Comparison of ENCODE assay signal across 7 mouse cellular contexts in the genomic region with DNA sequence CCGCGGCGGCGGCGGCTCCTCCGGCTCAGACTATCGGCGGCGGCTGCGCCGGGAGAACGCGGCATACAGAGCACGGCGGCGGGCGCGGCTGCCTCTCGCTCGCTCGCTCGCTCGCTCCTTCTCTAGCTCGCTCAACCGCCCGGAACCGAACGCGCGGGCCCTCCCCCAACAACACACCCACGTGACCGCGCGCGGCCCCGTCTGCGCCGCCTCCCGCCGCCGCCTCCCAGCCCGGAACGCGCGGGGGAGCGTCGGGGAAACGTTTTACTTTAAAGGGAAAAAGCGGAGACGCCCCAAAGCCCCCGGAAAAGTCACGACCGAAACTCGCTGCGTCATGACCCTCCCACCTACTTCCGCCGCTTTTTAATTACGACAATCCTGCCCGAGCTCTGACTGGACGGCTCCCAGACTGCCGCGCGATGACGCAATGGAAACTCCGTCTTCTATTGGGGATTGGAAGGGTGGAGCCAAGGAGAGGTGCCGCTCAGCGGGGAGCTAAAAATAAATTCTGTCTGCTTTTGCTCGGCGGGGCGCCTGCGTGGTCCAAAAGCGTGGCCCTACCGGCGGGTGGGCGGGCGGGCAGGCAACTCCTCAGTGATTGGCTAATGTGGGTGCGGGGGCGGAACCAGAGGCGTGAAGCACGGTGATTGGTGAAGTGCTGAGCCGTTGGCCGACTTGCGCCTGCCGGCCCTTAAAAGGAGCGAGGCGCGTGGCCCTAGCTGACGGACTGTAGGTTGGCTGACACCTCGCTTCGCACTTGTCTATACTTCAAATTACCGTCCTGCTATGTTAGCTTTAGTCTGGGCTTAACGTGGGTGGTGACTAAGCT. TPM values are rescaled to one million over a fixed set of nuclear protein-coding genes. Genes with fewer than 3 reads are reported as not detected.
DNase-seq lines count a peak whose midpoint lies in the region; ATAC-seq lines count a peak whose summit lies in the region.

A gene (minus strand): TSS at position 351 of the 829 bp plus-strand sequence.

- WGBS in intestine, embryonic 16.5 days, result under 1% methylated on average over 89 of the region's 92 CpGs
- WGBS in midbrain, embryonic 11.5 days, result under 1% methylated on average over 92 of the region's 92 CpGs

- H3K27ac ChIP-seq in intestine, embryonic 16.5 days (ENCODE audit: low read length), result peak within 1 kb of the TSS; percentile 100
- peak within 1 kb of the TSS; percentile 98 for H3K27ac ChIP-seq in midbrain, embryonic 11.5 days (ENCODE audit: low read depth, low read length)

- no peaks in the 10 kb centered on the region for H3K9me3 ChIP-seq in intestine, embryonic 16.5 days (ENCODE audit: control insufficient read depth, low read length)
- H3K9me3 ChIP-seq in midbrain, embryonic 11.5 days (ENCODE audit: control insufficient read depth, low read length), result no peaks in the 10 kb centered on the region

- peak; percentile 98 for ATAC-seq in intestine, embryonic 16.5 days
- ATAC-seq in midbrain, embryonic 11.5 days (ENCODE audit: low FRiP score), result peak; percentile 98

- H3K9ac ChIP-seq in intestine, embryonic 16.5 days (ENCODE audit: low read depth, low read length), result peak within 1 kb of the TSS; percentile 98
- peak within 1 kb of the TSS; percentile 94 for H3K9ac ChIP-seq in midbrain, embryonic 11.5 days (ENCODE audit: low read length)

- DNase-seq in adrenal gland, adult 8-10 months, result peak; percentile 99
- peak; percentile 98 for DNase-seq in embryo, embryonic 9.5 days (ENCODE audit: extremely low spot score)
- DNase-seq in gastrocnemius, postnatal 4 days (ENCODE audit: low spot score in 2 of 2), result peak; percentile 94 to 98
- peak; percentile 98 to 99 for DNase-seq in left cerebral cortex, postnatal 36 days (ENCODE audit: low spot score in 2 of 2)
- DNase-seq in midbrain, embryonic 11.5 days (ENCODE audit: low spot score, missing footprints), result peak; percentile 99
- peak; percentile 100 for DNase-seq in skeletal muscle tissue, adult 2 months (ENCODE audit: low read depth, low spot score)

- peaks cover 29% of the 10 kb centered on the region for H3K4me1 ChIP-seq in intestine, embryonic 16.5 days (ENCODE audit: control insufficient read depth, insufficient read depth, low read length)
- H3K4me1 ChIP-seq in midbrain, embryonic 11.5 days (ENCODE audit: control insufficient read depth, insufficient read depth, low read length), result peaks cover 16% of the 10 kb centered on the region

- peak within 1 kb of the TSS; percentile 94 for H3K4me2 ChIP-seq in intestine, embryonic 16.5 days (ENCODE audit: low read depth, low read length)
- H3K4me2 ChIP-seq in midbrain, embryonic 11.5 days, result peak within 1 kb of the TSS; percentile 91

- no peaks in the 10 kb centered on the region for H3K27me3 ChIP-seq in intestine, embryonic 16.5 days (replicated peaks; ENCODE audit: control insufficient read depth, insufficient read depth, low read length)
- H3K27me3 ChIP-seq in midbrain, embryonic 11.5 days (ENCODE audit: control insufficient read depth, insufficient read depth, low read length), result no peaks in the 10 kb centered on the region

- H3K36me3 ChIP-seq in intestine, embryonic 16.5 days (ENCODE audit: control insufficient read depth, insufficient read depth, low read length), result no peaks in the 10 kb centered on the region
- H3K36me3 ChIP-seq in midbrain, embryonic 11.5 days (ENCODE audit: control insufficient read depth, insufficient read depth, low read length), result no peaks in the 10 kb centered on the region

- H3K4me3 ChIP-seq in intestine, embryonic 16.5 days (ENCODE audit: low read length), result peak within 1 kb of the TSS; percentile 95
- H3K4me3 ChIP-seq in midbrain, embryonic 11.5 days (ENCODE audit: low read depth, low read length), result peak within 1 kb of the TSS; percentile 94

- intact Hi-C loops in left cerebral cortex, postnatal 36 days (cut with DNase I), result loop anchor here (1.0 to 5.0 kb wide), 4 partner anchors 60 to 157 kb away; a partner anchor contains a TSS

RNA-seq across cellular contexts. Expression of the gene that starts here (rescaled TPM):
- 10 to 100 TPM; 72.1 to 80.4 (median 78.2) TPM for total RNA-seq in adrenal gland, adult 8-10 months (2022)
- 10 to 100 TPM; 66.3 to 70.2 TPM for total RNA-seq in gastrocnemius, postnatal 4 days (2021)
- 188 and 199 TPM in 2 replicates for polyA plus RNA-seq in intestine, embryonic 16.5 days (2015; fragmentation: Nextera tagmentation; extraction: Ambion mirVana)
- 100 to 1,000 TPM; 119 to 120 TPM for total RNA-seq in left cerebral cortex, postnatal 36 days (2021)
- 207 and 224 TPM in 2 replicates for polyA plus RNA-seq in midbrain, embryonic 11.5 days (2014; fragmentation: Nextera tagmentation; extraction: Ambion mirVana)

Comparison
In these comparisons a context has a peak if more than half of its experiments do, and no peak if none do; other contexts are left out.
1. Peak in every context shown above with its lines: DNase-seq, ATAC-seq, H3K4me3 ChIP-seq and H3K27ac ChIP-seq.